Mouse (Mus musculus): ENCODE data around the gene Ndufb8.

The Ndufb8 gene

DNA sequence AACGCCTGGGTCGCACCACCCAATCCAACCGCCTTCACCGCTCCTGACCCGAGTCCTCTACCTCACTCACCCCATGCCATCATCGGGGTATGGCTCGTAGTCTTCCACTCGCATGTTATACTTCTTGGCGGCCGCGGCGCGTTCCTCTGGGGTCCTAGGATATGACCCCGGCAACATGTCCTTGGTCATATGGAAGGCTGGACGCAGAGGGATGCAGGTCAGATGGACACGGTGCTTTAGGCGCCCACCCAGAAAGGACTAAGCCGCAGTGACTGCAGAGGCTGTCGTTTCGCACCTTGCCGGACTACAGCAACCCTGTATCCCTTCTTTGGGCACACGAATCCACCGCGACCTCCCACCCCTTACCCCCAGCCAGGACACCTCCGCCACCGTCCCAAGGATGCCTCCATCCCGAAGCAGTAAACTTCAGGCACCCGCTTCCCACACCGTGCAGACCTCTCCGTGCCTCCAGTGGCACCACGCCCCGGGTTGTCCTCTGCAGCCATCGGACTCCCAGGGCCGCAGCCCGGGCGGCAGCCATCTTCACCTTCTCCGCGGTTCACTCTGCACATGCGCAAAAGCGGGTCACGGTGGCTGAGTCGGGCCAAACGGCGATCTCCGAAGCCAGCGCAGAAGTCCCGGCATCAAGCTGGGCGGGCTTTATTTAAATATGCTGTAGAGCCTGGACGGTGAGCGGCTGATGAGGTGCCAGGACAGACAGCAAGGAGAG, at the start of gene Ndufb8:
Ndufb8 (minus strand) TSS at position 580 of the 730 bp plus-strand sequence.
- peak; percentile 95 for DNase-seq

DNA sequence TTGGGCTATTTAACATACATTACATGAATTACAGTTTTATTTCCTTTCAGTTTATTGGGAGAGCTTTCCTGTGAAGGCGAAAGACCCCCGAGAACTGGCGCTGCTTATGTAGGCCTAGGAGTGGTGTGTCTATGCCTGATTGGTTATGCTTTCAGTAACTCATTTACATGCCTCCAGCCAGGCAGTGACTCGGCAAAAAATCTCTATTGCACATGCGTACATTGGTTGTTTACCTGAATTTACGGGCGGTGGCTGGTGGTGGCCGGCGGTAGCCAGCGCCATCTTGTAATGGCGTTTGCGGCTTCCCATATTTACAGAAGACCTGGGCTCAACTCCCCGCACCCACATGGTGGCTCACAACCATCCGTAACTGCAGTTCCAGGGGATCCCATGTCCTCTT, 38.9 kb upstream of the Ndufb8 start:
- no peak for DNase-seq

DNA sequence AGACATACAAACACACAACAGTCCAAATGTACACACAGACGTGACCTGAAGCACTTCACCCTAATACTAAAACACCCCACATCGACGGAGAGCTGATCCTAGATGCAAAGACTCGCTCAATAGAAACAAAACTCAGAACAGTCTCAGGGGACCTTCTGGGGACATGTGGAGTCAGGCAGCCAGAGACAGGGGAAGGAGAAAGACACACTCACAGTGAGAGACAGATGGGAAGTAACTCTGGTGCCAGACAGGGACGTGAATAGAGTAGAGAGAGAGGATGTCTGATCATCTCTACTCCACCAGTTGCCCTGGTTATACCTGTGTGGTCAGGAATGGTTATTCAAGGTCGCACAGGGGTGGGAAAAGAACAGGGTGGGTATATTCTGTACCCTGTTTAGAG, 36.4 kb upstream of the Ndufb8 start:
- no peak for DNase-seq

DNA sequence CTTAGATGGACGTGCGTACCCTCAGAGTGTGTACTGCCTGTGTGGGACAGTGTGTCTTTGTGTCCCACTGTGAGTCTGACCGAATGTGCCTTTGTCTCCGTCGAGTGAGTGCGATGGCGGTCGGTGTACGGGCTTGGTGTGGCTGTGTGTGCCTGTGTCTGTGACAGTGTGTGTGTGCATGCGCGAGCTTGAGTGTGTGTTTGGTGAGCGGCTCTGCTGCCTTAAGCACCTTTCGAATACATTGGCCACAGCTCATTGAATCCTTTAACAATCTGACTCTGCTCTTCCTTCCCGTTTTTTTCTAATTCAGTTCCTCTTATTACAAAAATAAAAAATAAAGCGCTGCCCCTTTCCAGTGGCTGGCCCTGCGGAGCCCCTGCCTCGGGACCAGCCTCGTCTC, 35.8 kb upstream of the Ndufb8 start:
- DNase-seq, result no peak

DNA sequence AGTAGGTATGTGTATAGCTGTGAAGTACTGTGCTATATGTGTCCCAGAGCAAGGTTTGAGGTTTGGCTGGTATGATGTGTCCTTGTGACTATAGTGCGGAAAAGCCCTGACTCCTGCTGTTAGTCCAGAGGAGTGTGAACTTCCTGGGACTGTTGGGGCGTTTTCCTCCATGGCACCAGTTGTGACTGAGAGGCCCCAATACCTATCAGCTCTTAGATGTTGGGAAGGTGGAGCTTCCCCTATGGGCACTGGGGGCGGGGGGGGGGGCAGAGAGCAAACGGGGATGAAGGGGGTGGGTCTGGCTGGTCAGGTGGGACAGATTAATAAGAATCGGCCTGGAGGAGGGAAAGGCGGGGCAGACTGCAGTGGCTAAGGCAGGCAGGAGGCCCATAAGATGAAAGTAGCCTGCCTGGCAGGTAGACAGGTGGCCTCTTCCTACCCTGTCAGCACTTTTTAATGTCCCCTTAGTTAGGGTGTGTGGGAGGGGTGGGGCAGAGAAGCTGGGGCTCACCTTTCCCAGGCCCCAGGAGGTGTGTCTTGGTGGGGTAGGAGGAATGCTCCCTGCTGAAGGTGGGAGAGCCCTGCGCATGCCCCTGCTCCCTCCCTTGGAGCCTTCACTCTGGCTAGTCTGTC, 34.5 kb upstream of the Ndufb8 start:
- no peak for DNase-seq

DNA sequence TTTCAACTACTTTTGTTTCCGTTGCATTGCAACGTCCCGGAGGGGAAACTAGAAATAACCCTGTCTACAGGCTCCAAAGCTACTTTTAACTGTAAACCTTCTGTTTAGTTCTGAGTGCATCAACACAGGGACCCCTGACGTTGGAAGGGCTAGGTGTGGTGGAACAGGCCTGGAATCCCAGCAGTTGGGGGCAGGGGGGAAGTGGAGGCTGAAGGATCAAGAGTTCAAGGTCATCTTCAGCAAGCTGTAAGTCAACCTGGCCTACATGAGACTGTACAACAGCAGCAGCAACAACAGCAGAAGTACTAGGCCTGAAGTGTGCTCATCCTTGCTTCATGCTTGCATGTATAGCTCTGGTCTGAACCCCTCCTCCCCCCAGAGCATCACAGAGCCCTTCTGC, 32.8 kb upstream of the Ndufb8 start:
- no peak for DNase-seq

DNA sequence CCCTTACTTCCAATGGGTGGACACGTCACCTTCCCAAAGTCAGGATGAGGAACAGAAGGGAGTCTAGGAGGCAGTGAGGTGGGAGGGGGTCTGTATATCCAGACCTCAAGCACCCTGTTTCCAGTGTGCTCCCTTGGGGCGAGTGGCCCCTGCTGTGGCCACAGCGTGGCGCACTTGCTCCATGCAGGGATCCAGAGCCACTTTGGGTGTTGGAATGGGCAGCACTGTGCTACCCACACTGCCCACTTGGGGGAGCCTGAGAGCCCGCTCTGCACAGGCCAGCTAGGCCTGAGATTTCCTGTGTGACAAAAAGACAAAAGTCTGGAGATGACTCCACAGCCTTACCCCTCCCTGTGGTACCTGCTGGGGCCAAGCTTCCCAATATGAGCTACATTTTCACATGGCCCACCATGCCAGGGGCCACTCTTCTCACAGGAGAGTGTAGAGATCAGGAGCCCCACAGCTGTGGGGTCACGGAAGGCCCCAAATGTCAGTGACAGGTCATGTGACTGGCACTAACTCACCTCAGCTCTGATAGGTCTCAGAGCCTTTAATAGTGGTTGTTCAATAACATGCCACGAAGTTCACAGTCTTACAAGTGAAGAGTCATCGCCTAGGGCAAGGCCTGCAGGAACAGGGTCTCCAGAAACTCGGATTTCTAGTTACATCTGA, 27.5 kb upstream of the Ndufb8 start:
- peak; percentile 94 for DNase-seq

DNA sequence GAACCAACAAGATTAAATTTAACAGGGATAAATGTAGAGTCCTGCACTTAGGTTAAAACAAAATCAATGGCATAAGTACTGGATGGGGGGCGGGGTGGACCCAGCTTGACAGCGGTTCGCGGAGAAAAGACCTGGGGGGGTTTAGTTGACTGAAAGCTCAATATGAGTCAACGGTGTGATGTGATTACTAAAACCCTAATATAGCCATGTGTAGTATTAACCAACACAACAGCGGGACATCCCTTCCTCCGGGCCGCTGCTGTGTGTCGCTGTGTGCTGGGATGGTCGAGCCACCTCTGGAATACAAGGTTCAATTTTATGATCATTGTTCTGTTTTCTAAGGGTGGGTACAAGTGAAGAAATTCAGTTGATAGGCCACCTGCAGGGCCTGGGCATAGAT, 26.9 kb upstream of the Ndufb8 start:
- no peak for DNase-seq

DNA sequence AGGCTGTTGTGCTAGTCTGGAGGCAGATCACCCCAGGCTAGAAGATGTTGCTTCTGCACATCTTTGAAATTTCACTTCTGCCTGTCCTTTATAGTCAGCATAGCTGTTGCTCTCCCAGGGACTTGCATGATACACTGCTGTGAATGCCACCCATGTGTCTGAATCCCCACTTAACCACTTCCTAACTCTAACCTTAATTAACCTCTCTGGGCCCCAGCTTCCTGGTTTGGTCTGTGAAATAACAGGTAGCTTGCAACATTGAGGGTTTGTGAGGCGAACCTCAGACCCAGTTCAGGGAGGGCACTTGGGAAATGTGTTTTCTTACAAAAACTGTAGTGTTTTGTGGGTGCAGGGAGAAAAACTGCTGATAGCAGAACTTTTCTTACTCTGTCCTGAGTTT, 22.8 kb upstream of the Ndufb8 start:
- DNase-seq, result no peak

DNA sequence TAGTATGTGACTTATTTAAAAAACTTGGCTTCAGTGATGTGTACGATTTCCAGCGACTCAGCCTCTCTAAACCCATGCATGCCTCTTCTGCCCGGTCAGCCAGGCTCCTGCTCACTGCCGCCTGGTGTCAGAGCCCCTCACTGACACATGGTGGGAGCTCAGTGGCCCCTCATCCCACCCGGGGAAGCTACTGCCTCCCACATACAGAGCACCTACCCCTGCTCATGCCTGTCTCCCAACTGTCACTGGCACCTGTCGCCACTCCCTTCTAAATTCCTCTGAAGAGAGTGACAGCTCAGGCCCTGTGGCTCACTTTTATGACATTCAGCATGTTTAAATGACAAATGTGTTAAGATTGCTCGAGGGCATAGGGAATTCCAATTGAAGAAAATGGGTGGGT, 21.0 kb upstream of the Ndufb8 start:
- DNase-seq, result no peak

DNA sequence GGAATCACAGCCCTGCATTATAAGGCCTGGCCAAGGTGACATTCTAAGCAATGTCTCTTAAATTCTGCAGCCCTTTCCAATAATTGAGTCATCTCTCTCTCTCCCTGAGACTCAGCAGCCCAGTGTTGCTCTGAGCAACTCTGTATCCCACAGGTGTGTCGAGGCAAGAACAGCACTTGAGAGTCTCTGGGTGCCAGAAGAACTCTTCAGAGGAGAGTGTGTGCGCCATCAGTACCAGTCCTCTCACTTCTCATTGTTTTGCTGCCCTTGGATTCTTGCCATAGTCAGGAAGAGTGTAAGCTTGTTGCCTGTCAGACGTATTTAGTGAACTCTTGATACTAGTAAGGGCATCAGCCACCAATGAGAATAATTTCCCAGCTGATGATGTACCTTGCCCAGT, 12.5 kb upstream of the Ndufb8 start:
- DNase-seq, result no peak

DNA sequence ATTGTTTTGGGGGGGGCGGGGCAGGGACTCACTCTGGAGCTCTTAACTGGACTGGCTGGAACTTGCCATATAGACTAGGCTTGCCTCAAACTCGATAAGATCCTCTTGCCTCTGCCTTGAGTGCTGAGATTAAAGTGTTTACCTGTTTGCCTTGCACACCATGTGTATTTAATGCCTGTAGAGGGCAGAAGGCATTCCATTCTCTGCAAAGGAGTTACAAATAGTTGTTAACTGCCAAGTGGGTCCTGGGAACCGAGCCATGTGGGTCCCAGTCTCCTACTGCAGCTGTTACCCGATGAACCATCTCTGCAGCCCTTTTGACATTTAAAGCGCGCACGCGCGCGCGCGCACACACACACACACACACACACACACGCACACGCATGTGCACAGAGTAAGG, 8.8 kb upstream of the Ndufb8 start:
- DNase-seq, result no peak

DNA sequence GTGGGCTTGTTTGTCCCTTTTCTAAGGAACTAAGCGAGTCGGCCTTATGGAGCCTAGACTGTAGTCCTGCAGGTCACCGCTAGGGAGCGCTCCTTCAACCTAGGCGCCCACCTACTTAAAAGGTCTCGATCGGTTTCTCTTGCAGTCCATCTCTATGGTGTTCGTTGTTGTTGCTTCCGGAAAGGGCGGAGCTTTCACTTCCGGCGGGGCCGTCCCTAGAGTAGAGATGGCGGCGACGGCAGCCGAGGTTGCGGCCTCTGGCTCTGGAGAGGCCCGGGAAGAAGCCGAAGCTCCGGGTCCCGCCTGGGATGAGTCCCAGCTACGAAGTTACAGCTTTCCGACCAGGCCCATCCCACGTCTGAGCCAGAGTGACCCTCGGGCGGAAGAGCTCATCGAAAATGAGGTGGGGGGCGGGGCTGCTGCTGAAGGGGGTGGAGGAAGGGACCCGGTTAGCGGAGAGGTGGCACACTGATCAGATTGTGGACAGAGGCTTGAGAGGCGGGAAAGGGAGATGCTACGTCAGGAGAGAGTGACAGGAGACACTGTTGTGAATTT, 7.5 kb upstream of the Ndufb8 start, which contains the start of gene Hif1an:
Hif1an (plus strand) TSS at position 199 of the 555 bp plus-strand sequence.
- peak; percentile 96 for DNase-seq

DNA sequence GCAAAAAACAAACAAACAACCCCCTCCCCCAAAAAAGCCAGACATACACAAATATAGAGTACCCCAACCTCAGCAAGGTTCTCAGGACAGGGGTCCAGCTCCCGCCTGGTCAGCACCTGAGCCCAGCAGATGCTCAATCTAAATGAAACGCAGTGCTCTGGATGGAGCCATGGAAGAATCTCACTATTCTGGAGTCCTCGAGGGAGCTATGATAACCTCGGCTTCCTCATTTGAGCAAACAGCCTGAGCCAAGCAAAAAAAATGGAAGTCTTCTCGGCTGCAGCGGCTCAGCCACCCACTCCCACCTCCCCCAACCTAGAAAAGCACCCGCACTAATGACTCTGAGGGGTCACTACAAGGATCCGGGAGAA, 765 bp downstream of the Ndufb8 start:
- no peak for DNase-seq

DNA sequence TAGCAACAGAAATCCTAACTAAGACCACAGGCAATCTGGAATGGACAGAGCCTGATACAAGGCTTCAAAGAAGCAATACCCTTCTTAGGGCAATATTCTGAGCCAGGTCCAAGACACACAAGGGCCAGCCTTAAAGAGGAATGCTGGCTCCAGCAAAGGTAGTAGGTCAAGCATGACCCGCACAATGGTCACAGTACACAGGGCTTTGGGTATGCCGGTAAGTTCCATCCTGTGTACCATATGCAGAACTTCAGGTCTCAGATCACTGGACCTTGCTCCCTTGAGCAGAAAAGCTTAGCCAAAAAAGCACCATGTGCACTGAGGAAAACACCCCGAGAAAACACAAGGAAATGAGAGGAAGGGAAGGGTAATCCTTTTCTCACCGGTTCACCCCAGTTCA, 2.0 kb downstream of the Ndufb8 start:
- peak; percentile 42 for DNase-seq

DNA sequence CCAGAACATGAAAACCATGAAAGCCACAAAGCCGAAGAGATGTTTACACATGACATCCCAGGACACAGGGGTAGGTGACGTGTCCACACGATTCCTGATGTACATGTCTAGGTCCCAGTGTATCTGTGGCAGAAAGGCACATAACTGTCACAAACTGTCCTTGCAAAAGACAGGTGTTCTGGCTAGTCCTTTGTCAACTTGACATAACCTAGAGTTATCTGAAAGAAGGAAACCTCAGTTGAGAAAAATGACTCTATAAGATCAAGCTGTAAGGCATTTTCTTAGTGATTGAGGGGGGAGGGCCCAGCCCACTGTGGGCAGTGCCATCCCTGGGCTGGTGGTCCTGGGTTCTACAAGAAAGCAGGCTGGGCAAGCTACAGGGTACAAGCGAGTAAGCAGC, 2.5 kb downstream of the Ndufb8 start, which contains the start of gene Gm20538:
Gm20538 (minus strand) TSS at position 101 of the 400 bp plus-strand sequence.
- DNase-seq, result no peak

DNA sequence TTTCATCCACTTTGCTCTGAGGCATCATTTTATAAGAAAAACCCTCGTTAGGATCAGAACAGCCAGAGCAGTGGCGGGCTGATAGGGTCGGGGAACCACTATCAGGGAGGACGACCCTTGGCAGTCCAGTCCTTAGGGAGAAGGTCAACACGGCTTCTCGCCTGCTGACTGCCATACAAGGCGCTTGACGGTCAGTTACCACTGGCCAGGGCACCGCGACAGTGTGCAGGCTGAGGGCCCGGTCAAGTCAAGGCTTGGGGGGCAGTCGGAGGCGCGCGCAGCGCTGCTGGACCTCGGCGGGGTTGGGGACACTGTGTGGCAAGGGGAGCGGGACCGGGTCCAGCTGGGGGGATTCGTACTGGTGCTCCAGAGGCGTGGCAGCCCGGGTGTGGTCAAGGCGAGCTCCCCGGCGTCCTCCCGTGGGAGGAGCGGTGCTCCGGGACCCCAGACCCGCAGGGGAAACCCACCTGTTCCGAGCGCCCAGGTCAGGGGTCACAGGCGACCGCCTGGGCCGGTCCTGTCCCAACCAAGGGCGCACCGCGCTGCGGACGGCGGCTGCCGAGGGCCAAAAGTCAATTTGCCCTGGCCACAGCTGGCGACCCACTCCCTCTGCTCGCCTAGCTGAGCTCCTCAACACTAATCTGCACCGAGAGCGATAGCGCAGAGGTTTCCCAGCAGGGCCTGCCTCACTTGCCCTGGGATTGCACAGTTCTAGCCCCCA, 9.8 kb downstream of the Ndufb8 start, which contains the start of gene Sec31b:
Sec31b (minus strand) TSS at position 544 of the 721 bp plus-strand sequence.
- peak; percentile 77 for DNase-seq

DNA sequence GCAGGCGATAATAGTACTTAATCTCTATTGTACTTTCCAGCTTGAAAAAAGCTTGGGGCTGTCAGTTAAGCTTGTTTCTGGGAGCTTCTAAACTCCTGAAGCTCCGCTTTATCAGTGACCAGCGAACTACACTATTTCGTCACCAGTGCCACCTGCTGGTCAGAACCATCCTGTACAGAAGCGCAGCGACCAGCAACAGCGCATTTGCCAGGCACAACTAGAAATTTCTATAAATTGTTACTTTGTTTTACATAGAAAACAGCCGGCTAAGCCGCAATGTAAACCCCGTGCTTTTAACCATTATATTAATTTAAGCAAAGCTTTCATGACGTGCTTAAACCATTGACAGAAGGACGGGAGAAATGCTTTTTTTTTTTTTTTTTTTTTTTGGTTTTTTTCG, 10.5 kb downstream of the Ndufb8 start:
- peak; percentile 79 for DNase-seq

DNA sequence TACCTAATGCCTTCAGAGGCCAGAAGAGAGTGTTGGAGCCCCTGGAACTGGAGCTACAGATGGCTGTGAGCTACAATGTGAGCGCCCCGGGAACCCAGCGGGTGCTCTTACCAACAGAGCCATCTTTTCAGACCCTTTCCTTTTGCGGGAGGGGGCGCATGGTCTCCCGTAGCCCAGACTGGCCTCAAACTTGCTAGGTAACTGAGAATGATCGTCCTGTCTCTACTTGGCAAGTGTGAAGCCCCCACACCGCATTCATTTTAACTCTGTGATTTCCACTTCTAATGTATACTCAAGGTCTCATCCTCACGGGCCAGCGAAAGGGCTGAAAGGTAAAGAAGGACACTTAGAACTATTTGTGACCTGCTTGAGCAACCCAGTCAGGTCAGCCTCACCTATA, 10.9 kb downstream of the Ndufb8 start:
- DNase-seq, result no peak

DNA sequence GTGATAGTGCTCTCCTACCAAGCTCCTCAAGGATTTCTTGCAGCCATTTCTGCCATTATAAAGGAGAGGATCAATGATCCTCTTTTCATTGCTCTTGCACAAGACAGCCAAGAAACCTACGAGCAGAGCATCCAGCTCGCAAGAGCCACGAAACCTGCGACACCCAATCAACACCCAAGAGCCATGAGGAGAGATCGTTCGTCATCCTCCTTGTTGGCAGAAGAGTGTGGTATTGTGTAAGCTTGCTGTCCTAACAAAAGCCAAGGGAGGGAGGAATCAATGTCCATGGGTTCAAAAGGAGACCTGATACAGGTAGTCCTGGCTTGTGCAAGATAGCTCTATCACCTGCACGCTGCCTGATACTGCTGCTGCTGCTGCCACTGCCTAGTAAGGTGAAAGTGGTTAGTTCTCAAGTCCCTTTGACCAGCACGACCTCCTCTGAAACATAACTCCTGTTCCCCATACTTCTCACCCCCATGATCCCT, 12.5 kb downstream of the Ndufb8 start:
- no peak for DNase-seq

DNA sequence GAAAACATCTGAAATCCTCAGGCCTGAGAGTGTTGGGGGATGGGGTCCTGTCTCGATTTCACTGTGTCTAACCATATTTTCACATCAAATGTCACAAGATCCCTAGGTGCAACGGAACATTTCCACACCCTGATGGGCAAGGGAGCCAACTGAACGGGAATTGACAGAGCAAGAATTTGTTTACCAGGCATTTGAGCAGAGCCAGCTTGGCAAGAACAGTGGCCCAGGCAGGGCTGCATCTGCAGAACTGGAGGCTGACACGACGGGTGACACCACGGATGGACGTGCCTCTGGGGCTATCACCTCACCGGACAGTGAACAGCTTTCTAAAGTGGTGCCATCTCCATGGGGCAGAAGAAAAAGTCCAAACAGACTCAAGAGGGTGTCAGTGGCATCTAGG, 17.8 kb downstream of the Ndufb8 start:
- DNase-seq, result no peak

DNA sequence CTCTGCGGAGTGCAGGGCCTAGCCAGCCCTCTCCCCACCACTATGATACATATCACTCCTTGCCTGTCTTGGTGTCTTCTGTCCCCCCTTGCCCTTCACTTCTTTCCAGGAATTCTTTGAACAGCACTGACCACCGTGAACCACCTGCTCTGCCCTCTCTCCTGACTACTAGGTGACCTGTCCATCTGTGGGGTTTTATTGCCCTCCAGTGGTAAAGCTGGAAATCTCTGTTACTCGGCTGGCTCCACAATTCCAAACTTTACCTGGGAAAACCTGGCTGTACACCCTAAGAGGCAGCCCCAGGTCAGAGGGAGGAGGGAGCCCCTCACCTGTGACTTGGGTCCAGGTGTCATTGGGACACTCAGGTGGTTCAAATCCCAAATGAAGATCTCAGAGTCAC, 19.9 kb downstream of the Ndufb8 start:
- DNase-seq, result no peak

DNA sequence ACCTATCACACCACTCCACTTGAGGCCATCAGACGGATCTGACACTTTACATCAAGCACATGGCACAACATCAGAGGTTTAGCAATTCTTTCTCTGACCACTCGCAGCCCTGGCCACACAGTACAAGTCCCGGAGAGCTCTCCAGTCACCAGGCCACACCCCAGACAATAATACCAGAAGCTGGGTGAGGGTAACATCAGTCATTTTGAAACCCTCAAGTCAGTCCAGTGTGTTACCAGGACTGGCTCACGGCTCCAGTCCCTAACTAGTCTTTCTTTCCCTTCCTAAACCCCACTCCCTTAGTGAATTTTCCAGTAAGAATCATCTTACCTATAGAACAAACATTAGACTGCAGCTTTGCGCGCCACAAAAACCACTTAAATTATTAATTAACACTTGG, 25.2 kb downstream of the Ndufb8 start:
- DNase-seq, result no peak
